Comparison of ENCODE assay signal across 32 mouse cellular contexts in genomic region chr7:89630796-89631195, GRCm38 (mm10). TPM values are rescaled to one million over a fixed set of nuclear protein-coding genes. Genes with fewer than 3 reads are reported as not detected.
DNase-seq lines count a peak whose midpoint lies in the region; ATAC-seq and TF ChIP-seq lines count a peak whose summit lies in the region.
"Had no signal": no experiment of that assay in that cellular context is flagged by ENCODE, and none has a peak within 500 bp of the region (broad histone marks: within the 10 kb centered on the region; RNA-seq: fewer than 3 reads in every experiment).

No protein-coding gene starts in this region.

- H3K9me3 ChIP-seq in liver, postnatal 0 days (ENCODE audit: low read length) = no peaks in the 10 kb centered on the region
- H3K9me3 ChIP-seq: embryonic facial prominence, embryonic 10.5 days; embryonic facial prominence, embryonic 15.5 days; forebrain, embryonic 10.5 days; forebrain, embryonic 15.5 days; hindbrain, embryonic 13.5 days; limb, embryonic 13.5 days; neural tube, embryonic 15.5 days; stomach, embryonic 15.5 days had no signal

- H3K36me3 ChIP-seq in liver, postnatal 0 days (replicated peaks; ENCODE audit: insufficient read depth, low read length) = no peaks in the 10 kb centered on the region
- H3K36me3 ChIP-seq: embryonic facial prominence, embryonic 10.5 days; embryonic facial prominence, embryonic 15.5 days; forebrain, embryonic 10.5 days; forebrain, embryonic 15.5 days; hindbrain, embryonic 13.5 days; limb, embryonic 13.5 days; neural tube, embryonic 15.5 days; stomach, embryonic 15.5 days had no signal

- intact Hi-C loops in heart, postnatal 14 days (cut with DNase I) = loop anchor here (5.0 kb wide), 1 partner anchor 113 kb away; no protein-coding TSS in a partner anchor

- H3K9ac ChIP-seq in liver, postnatal 0 days (replicated peaks) = no peak overlapping the region
- H3K9ac ChIP-seq: embryonic facial prominence, embryonic 15.5 days; forebrain, embryonic 15.5 days; hindbrain, embryonic 13.5 days; limb, embryonic 13.5 days; neural tube, embryonic 15.5 days; stomach, embryonic 15.5 days had no signal

- H3K4me3 ChIP-seq in liver, postnatal 0 days (ENCODE audit: low read depth, low read length) = no peak overlapping the region
- H3K4me3 ChIP-seq: embryonic facial prominence, embryonic 10.5 days; embryonic facial prominence, embryonic 15.5 days; forebrain, embryonic 10.5 days; forebrain, embryonic 15.5 days; hindbrain, embryonic 13.5 days; limb, embryonic 13.5 days; neural tube, embryonic 15.5 days; stomach, embryonic 15.5 days had no signal

- peak; percentile 86 for DNase-seq in heart, adult 11 months
- no peak for DNase-seq in heart, postnatal 14 days
- DNase-seq in cerebellum, adult 11-12 months = peak; percentile 66
- DNase-seq in cerebellum, adult 9-11 months = peak; percentile 71
- peak; percentile 38 for DNase-seq in fibroblast of lung, adult 2 months (ENCODE audit: low read depth)
- DNase-seq in right cerebral cortex, postnatal 14 days = no peak
- DNase-seq in liver, postnatal 0 days = no peak
- DNase-seq: adrenal gland, postnatal 10 days; gastrocnemius, postnatal 14 days; heart, adult 18-20 months; heart, postnatal 4 days; kidney, postnatal 14 days; layer of hippocampus, adult 9-11 months; midbrain, embryonic 14.5 days; retina, postnatal 1 day; right cerebral cortex, postnatal 25 days had no signal

- TF ChIP-seq EP300 in liver, postnatal 0 days (IDR thresholded peaks at IDR 0.05; ENCODE audit: low read depth) = no peak

- ATAC-seq in liver, postnatal 0 days = no peak
- no peak for ATAC-seq in megakaryocyte, adult 5-6 weeks (ENCODE audit: poor library complexity, severe bottlenecking)
- ATAC-seq: forebrain, embryonic 15.5 days; intestine, postnatal 0 days; Patski had no signal

- H3K27ac ChIP-seq in liver, postnatal 0 days (ENCODE audit: low read depth) = no peak overlapping the region
- H3K27ac ChIP-seq: embryonic facial prominence, embryonic 10.5 days; embryonic facial prominence, embryonic 15.5 days; forebrain, embryonic 10.5 days; forebrain, embryonic 15.5 days; hindbrain, embryonic 13.5 days; limb, embryonic 13.5 days; macrophage; neural tube, embryonic 15.5 days; stomach, embryonic 15.5 days had no signal

- peaks cover 7% of the 10 kb centered on the region; the same call in 1 of the 2 replicates for H3K4me1 ChIP-seq in liver, postnatal 0 days (ENCODE audit: insufficient read depth)

- H3K4me2 ChIP-seq in liver, postnatal 0 days (ENCODE audit: low read depth, low read length) = no peak overlapping the region
- H3K4me2 ChIP-seq: embryonic facial prominence, embryonic 15.5 days; forebrain, embryonic 15.5 days; heart, embryonic 11.5 days; hindbrain, embryonic 13.5 days; limb, embryonic 13.5 days; liver, embryonic 11.5 days; neural tube, embryonic 15.5 days; stomach, embryonic 15.5 days had no signal

- TF ChIP-seq CTCF in liver, postnatal 0 days (IDR thresholded peaks at IDR 0.05; ENCODE audit: low read depth) = no peak

- 35% methylated on average over 3 of the region's 3 CpGs for WGBS in liver, postnatal 0 days (ENCODE audit: insufficient replicate concordance)

- H3K27me3 ChIP-seq in liver, postnatal 0 days (ENCODE audit: insufficient read depth, low read length) = peaks cover 8% of the 10 kb centered on the region; the same call in 1 of the 2 replicates
- H3K27me3 ChIP-seq: embryonic facial prominence, embryonic 15.5 days; forebrain, embryonic 15.5 days; neural tube, embryonic 15.5 days; Patski; stomach, embryonic 15.5 days had no signal

RNA-seq across cellular contexts. Expression of gene Me3, which starts 1.4 kb away (rescaled TPM):
- total RNA-seq in heart, postnatal 14 days (2021) = 100 to 1,000 TPM; 115 to 124 TPM
- 0.34 TPM in 2 replicates for polyA plus RNA-seq in liver, postnatal 0 days (2015; fragmentation: Nextera tagmentation; extraction: Ambion mirVana)
- total RNA-seq in megakaryocyte, adult 5-6 weeks (2015) = not detected in 2 replicates
- total RNA-seq in megakaryocyte, adult 5-6 weeks (2017) = not detected in 2 replicates
- total RNA-seq: MEL; monocyte, adult 5-6 weeks had no signal
- polyA plus RNA-seq: macrophage had no signal

Comparison
In these comparisons a context has a peak if more than half of its experiments do, and no peak if none do; other contexts are left out.
1. DNase-seq: peak in heart, adult 11 months (single experiment), cerebellum, adult 11-12 months (single experiment), cerebellum, adult 9-11 months (single experiment) and fibroblast of lung, adult 2 months (single experiment); none in heart, postnatal 14 days (0 of 2), right cerebral cortex, postnatal 14 days (single experiment) and liver, postnatal 0 days (single experiment).
2. RNA of gene Me3, which starts 1.4 kb away (total RNA-seq): 115 to 124 TPM in heart, postnatal 14 days; not detected in megakaryocyte, adult 5-6 weeks; every median in the first group is over 100 times any median in the second.